30 mouse cellular contexts compared by ENCODE assay signal in genomic region chr4:130912626-130913025, GRCm38 (mm10). TPM values are rescaled to one million over a fixed set of nuclear protein-coding genes. Genes with fewer than 3 reads are reported as not detected.
A peak's percentile ranks its signal among the peaks of the same experiment; 100 is the strongest.
DNase-seq lines count a peak whose midpoint lies in the region; ATAC-seq and TF ChIP-seq lines count a peak whose summit lies in the region.
"Had no signal": no experiment of that assay in that cellular context is flagged by ENCODE, and none has a peak within 500 bp of the region (broad histone marks: within the 10 kb centered on the region; RNA-seq: fewer than 3 reads in every experiment).

No protein-coding gene starts in this region.

- DNase-seq in ES-CJ7 (ENCODE audit: low read depth, low spot score): peak; percentile 73
- no peak for DNase-seq in lung, postnatal 10 days
- no peak for DNase-seq in spleen, postnatal 4 days (ENCODE audit: low spot score in 2 of 2)
- no peak for DNase-seq in testis, postnatal 10 days (ENCODE audit: low spot score)
- DNase-seq: adrenal gland, postnatal 14 days; cerebellum, adult 9-11 months; gastrocnemius, postnatal 10 days; heart, postnatal 4 days; kidney, postnatal 14 days; layer of hippocampus, postnatal 36 days; right cerebral cortex, postnatal 14 days had no signal

- no peaks in the 10 kb centered on the region for H3K27me3 ChIP-seq in megakaryocyte, embryonic 14.5 days (replicated peaks)
- H3K27me3 ChIP-seq: embryonic facial prominence, embryonic 15.5 days; limb, embryonic 12.5 days; liver, embryonic 15.5 days; midbrain, embryonic 15.5 days; neural tube, embryonic 12.5 days; stomach, embryonic 15.5 days had no signal

- no peak for TF ChIP-seq CTCF in bone marrow macrophage, adult 2 months (IDR thresholded peaks at IDR 0.05; ENCODE audit: low read depth, low read length)

- no peak for TF ChIP-seq POLR2A in bone marrow macrophage, adult 2 months (IDR thresholded peaks at IDR 0.05; ENCODE audit: borderline replicate concordance, low read depth, low read length)

- no peak for ATAC-seq in megakaryocyte, adult 5-6 weeks (ENCODE audit: poor library complexity, severe bottlenecking)
- ATAC-seq: forebrain, embryonic 16.5 days; hindbrain, embryonic 16.5 days; midbrain, embryonic 15.5 days had no signal

- peak overlapping the region; percentile 71 for H3K27ac ChIP-seq in bone marrow macrophage, adult 2 months (ENCODE audit: insufficient read depth, low read depth, low read length)
- H3K27ac ChIP-seq: embryonic facial prominence, embryonic 15.5 days; limb, embryonic 12.5 days; midbrain, embryonic 15.5 days; neural tube, embryonic 12.5 days; stomach, embryonic 15.5 days had no signal

- H3K9me3 ChIP-seq in megakaryocyte, embryonic 14.5 days: no peaks in the 10 kb centered on the region
- H3K9me3 ChIP-seq: embryonic facial prominence, embryonic 15.5 days; heart, embryonic 10.5 days; limb, embryonic 12.5 days; liver, embryonic 15.5 days; midbrain, embryonic 15.5 days; neural tube, embryonic 12.5 days; stomach, embryonic 15.5 days had no signal

- peak overlapping the region; percentile 97 for H3K4me3 ChIP-seq in megakaryocyte, embryonic 14.5 days (replicated peaks)
- H3K4me3 ChIP-seq in bone marrow macrophage, adult 2 months (ENCODE audit: insufficient read depth, low read length): peak overlapping the region; percentile 83
- H3K4me3 ChIP-seq: embryonic facial prominence, embryonic 15.5 days; heart, embryonic 10.5 days; layer of hippocampus, adult 2 months; limb, embryonic 12.5 days; midbrain, embryonic 15.5 days; neural tube, embryonic 12.5 days had no signal

- H3K36me3 ChIP-seq in megakaryocyte, embryonic 14.5 days (replicated peaks; ENCODE audit: low read length): peaks cover 39% of the 10 kb centered on the region
- H3K36me3 ChIP-seq: embryonic facial prominence, embryonic 15.5 days; heart, embryonic 10.5 days; limb, embryonic 12.5 days; liver, embryonic 15.5 days; midbrain, embryonic 15.5 days; neural tube, embryonic 12.5 days; stomach, embryonic 15.5 days had no signal

- H3K4me1 ChIP-seq in megakaryocyte, embryonic 14.5 days: peaks cover 82% of the 10 kb centered on the region
- H3K4me1 ChIP-seq in bone marrow macrophage, adult 2 months (ENCODE audit: control insufficient read depth, insufficient read depth, low read length): peaks cover 23% of the 10 kb centered on the region

RNA-seq across cellular contexts. Expression of gene Laptm5, which starts 0.3 kb away (rescaled TPM):
- polyA plus RNA-seq in megakaryocyte, embryonic 14.5 days (2012; ENCODE audit: insufficient read depth, low replicate concordance): 2,077 and 24,581 TPM in 2 replicates
- 1,039 and 1,095 TPM in 2 replicates for total RNA-seq in megakaryocyte, adult 5-6 weeks (2015)
- 312 and 362 TPM in 2 replicates for total RNA-seq in megakaryocyte, adult 5-6 weeks (2017)
- polyA plus RNA-seq in bone marrow macrophage, adult 2 months (2012; ENCODE audit: insufficient read depth, insufficient read length, missing spikeins): 1,649 and 1,910 TPM in 2 replicates

RNA-seq across cellular contexts. Expression of gene Matn1, which starts 31.6 kb away (rescaled TPM):
- polyA plus RNA-seq in megakaryocyte, embryonic 14.5 days (2012; ENCODE audit: insufficient read depth, low replicate concordance): 1.1 and 4.1 TPM in 2 replicates
- total RNA-seq in megakaryocyte, adult 5-6 weeks (2015): not detected in 2 replicates
- total RNA-seq in megakaryocyte, adult 5-6 weeks (2017): not detected in 2 replicates
- polyA plus RNA-seq in bone marrow macrophage, adult 2 months (2012; ENCODE audit: insufficient read depth, insufficient read length, missing spikeins): 0.46 TPM in 1 of 2 replicates, not detected in the other
- total RNA-seq: adrenal gland, postnatal 14 days; common myeloid progenitor, adult 5-6 weeks; granulocyte monocyte progenitor cell, adult 5-6 weeks; heart, postnatal 4 days; megakaryocyte progenitor cell, adult 5-6 weeks had no signal
- polyA plus RNA-seq: forebrain, embryonic 16.5 days; heart, embryonic 10.5 days; intestine, embryonic 16.5 days; lung, postnatal 0 days; stomach, embryonic 15.5 days; urinary bladder, adult 2 months had no signal
